Mouse (Mus musculus) telencephalon, adult 2 months (tissue): ENCODE measurements around the gene 1700008O03Rik.

Source experiments
- DNase-seq: peaks from one replicate; pipeline ENCODE4 v3.0.0-alpha.2; 2011; ENCODE audit warnings: low read depth, low spot score

1700008O03Rik gene

DNA sequence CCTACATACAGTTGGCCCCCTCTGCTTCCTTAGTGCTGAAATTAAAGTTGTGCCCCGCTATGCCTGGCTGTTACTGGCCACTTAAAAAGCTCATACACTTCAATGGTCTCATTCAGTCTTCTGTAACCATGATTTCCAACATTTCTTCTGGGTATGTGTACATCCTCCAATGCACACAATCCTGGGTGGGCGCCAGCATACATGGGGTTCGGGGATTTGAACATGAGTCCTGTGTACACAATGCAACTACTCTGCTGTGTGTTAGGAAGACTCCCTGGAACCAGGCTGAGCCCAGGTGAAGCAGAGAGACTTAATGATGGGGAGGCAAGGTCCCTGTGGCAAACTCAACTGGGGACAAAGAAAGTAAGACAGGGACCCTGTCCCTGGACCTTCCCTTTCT lies 9.8 kb downstream of the 1700008O03Rik start:
- no peak for DNase-seq

DNA sequence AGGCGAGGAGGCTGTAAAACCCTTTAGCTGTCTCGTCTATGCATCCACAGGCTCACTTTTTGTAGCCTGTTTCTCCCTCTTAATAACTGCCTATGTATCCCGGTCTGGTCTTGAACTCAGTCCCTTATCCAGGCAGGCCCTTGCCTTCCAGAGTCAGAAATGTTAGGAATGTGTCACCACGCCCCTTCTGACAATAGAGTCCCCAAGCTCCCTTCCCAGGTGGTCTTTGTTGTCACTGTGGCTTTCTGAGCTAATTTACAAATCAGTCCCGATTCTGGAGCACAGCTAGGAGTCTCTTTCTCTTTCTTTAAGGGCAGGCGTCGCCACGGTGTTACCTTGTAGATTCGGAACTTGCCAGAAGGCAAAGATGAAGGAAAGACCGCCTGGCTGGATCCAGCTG lies 10.4 kb downstream of the 1700008O03Rik start:
- no peak for DNase-seq

DNA sequence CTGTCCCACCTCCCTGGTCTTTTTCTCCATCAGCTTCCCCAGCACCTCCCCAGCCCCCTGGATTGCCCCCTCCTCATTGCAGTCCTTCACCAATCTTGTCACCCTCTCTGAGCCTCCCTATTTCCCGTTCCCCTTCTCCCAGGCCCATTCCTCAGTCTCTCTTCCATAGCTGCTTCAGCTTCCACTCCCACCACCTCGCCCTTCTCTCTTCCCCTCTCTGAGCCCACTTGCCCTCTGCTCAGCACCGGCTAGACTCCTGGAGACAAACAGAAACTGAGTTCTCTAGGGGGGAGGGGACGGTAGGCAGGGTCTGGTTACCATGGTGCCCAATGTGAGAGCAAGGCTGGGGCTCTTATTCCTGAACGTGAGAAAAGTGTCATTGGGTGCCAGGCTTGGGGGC lies 10.9 kb downstream of the 1700008O03Rik start:
- DNase-seq: no peak

- peak; percentile 98 for DNase-seq
Observed at GRCm38 (mm10) chr7:44373889-44374652, 11.5 kb downstream of the 1700008O03Rik start.

DNA sequence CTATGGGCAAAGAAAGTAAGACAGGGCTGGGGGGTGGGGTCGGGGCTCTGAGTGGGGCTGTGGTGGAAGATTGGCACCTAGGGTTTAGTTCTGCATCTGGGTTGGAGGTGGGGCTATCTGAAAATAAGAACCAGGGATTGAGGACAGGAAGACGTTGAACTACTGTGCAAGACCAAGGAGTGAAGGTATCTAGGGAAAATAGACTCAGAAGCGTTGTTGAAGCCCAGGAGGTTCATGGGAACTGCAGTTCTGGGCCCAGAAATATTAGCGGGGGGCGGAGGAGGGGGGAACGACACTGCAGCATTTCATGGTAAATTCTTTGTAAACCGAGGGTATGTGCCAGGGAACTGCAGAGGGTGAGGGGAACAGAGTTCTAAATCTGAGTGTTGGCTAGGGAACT lies 12.2 kb downstream of the 1700008O03Rik start:
- no peak for DNase-seq

DNA sequence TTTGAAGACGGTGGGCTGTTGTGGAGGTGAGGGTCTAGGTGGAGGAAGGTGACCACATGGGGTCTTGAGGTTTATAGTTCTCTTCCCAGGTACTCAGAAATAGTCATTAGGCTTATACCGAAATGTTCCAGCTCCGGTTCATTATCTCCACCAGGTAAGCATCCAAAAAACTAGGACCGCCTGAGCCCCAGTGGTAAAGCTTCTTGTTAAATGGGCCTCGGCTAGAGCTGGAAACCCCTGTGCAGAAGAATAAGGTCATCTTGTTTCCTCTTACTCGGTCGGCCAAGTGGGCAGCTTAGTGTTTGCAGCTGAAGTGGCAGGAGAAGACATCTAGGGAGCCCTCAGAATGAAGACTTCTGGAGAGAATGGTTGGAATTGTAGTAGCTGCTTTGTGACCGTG lies 12.9 kb downstream of the 1700008O03Rik start:
- DNase-seq: no peak

GRCm38 (mm10) chr7:44360792-44361301 lies 24.8 kb downstream of the 1700008O03Rik start:
- DNase-seq: no peak

- peak; percentile 91 for DNase-seq
Observed at GRCm38 (mm10) chr7:44359908-44360672, 25.5 kb downstream of the 1700008O03Rik start.

GRCm38 (mm10) chr7:44358886-44359654 lies 26.6 kb downstream of the 1700008O03Rik start:
- DNase-seq: no peak

- no peak for DNase-seq
Observed at GRCm38 (mm10) chr7:44358012-44358411, 27.6 kb downstream of the 1700008O03Rik start.

GRCm38 (mm10) chr7:44357531-44357930 lies 28.1 kb downstream of the 1700008O03Rik start:
- DNase-seq: no peak

GRCm38 (mm10) chr7:44356590-44357481 lies 28.8 kb downstream of the 1700008O03Rik start:
- no peak for DNase-seq

DNA sequence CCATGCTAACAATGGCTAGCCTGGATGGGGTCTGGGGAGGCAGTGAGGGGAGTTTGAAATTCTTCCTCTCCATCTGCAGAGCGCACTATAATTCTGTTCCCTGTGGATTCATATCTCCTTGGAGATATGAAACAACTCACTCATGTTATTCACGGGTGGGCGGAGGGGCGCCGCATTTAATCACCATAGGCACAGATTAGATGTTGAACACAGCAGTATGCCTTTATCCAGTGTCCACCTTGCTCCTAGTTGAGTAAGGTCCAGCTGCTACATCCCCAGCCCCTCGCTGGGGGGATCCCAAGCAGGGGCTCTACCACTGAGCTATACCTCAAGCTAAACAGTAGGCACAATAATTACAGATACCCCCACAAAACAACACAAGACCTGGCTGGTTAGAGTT lies 30.2 kb downstream of the 1700008O03Rik start:
- DNase-seq: no peak

- DNase-seq: no peak
Observed at GRCm38 (mm10) chr7:44353601-44354340, 31.8 kb downstream of the 1700008O03Rik start.

DNA sequence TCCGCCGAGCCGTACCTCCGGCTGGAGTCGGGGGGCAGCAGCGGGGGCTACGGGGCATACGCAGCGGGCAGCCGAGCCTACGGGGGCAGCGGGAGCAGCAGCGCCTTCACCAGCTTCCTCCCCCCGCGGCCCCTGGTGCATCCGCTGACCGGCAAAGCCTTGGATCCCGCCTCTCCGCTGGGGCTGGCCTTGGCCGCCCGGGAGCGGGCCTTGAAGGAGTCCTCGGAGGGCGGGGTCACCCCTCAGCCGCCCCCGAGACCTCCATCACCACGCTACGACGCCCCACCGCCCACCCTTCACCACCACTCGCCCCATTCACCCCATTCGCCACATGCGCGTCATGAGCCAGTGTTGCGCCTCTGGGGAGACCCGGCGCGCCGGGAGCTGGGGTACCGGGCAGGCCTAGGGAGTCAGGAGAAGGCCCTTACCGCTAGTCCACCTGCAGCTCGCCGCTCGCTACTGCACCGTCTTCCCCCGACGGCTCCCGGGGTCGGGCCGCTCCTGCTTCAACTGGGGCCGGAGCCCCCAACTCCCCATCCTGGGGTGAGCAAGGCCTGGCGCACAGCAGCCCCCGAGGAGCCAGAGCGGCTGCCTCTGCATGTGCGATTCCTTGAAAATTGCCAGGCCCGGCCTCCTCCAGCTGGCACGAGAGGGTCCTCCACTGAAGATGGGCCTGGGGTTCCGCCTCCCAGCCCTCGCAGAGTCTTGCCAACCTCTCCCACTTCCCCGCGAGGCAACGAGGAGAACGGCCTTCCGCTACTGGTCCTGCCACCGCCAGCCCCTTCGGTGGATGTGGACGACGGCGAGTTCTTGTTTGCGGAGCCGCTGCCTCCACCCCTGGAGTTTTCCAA lies 32.6 kb downstream of the 1700008O03Rik start:
- no peak for DNase-seq

DNA sequence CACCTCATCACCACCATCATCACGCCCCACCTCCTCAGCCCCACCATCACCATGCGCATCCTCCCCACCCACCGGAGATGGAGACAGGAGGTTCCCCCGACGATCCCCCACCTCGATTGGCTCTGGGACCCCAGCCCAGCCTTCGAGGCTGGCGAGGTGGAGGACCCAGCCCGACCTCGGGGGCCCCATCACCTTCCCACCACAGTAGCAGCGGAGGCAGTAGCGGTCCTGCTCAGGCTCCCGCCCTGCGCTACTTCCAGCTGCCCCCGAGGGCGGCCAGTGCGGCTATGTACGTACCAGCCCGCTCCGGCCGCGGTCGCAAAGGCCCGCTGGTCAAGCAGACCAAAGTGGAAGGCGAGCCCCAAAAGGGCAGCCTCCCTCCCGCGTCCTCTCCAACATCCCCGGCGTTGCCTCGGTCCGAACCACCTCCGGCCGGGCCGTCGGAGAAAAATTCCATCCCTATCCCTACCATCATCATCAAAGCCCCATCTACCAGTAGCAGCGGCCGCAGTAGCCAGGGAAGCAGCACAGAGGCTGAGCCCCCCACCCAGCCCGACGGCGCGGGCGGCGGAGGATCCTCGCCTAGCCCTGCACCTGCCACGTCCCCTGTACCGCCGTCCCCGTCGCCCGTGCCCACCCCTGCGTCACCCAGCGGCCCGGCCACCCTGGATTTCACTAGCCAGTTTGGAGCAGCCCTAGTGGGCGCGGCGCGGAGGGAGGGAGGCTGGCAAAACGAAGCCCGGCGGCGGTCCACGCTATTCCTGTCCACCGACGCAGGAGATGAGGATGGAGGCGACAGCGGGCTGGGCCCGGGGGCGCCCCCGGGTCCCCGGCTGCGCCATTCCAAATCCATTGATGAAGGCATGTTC lies 33.5 kb downstream of the 1700008O03Rik start:
- DNase-seq: no peak

DNA sequence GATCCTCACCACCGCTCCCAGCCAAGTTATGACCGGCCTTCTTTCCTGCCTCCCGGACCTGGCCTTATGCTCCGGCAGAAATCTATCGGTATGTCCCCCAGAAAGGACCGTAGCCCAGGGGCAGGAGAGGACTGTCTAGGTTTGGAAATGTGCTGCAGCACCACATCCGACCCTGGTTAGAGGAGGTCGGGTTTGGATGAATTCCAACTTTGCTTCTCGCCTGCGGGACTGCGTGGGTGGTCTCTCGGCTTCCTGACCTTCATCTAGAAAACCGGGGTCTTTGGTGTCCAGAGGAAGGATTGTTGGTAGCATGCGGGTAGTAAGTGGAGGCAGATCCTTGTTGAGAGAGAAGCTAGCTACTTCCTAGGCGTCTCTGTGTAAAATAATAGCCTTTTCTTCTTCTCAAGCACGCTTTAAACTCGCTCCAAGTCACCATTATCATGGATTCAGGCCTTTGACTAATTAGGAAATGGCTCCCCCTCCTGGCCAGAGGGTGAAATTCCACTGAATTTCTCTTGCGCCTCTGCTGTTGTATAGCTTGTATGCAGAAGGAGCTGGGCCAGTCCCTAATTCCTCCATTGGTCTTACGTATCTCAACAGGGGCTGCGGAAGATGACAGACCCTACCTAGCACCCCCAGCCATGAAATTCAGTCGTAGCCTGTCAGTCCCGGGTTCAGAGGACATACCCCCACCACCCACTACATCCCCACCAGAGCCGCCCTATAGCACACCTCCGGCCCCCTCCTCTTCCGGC lies 34.5 kb downstream of the 1700008O03Rik start:
- peak; percentile 87 for DNase-seq

GRCm38 (mm10) chr7:44349043-44349442 lies 36.6 kb downstream of the 1700008O03Rik start:
- DNase-seq: no peak
